Mouse (Mus musculus): Measurements from ENCODE around the gene Pou3f3. TPM values are rescaled to one million over a fixed set of nuclear protein-coding genes. Genes with fewer than 3 reads are reported as not detected.

Gene Pou3f3
- 0.03 TPM in 1 of 2 replicates, not detected in the other for polyA plus RNA-seq (2014; fragmentation: Nextera tagmentation; extraction: Ambion mirVana)

- WGBS: 0% methylated on average over 20 of the region's 21 CpGs
Observed at GRCm38 (mm10) chr1:42695578-42695915, at the start of gene Pou3f3. TSS of gene Pou3f3 (plus strand) at chr1:42695768.

GRCm38 (mm10) chr1:42648366-42648935 is 47.1 kb upstream of the Pou3f3 start:
- no peak overlapping the region for H3K27ac ChIP-seq (replicated peaks in 1 of 2; ENCODE audit: control insufficient read depth in 1 of 2, insufficient read depth in 1 of 2, low read depth in 2 of 2, low read length in 2 of 2)
- no peak overlapping the region for H3K4me3 ChIP-seq (ENCODE audit: control insufficient read depth in 1 of 2, insufficient read depth in 1 of 2, low read depth in 1 of 2, low read length in 2 of 2)
- no peak overlapping the region for H3K9ac ChIP-seq (ENCODE audit: low read length)
- H3K4me1 ChIP-seq (ENCODE audit: control insufficient read depth in 2 of 2, insufficient read depth in 2 of 2, low read length in 2 of 2): no peaks in the 10 kb centered on the region
- H3K9me3 ChIP-seq (ENCODE audit: control insufficient read depth, low read length): no peaks in the 10 kb centered on the region
- H3K27me3 ChIP-seq (ENCODE audit: control insufficient read depth, insufficient read depth, low read length): no peaks in the 10 kb centered on the region
- WGBS: 85% methylated on average over 9 of the region's 9 CpGs
- no peak for ATAC-seq (ENCODE audit: insufficient number of reproducible peaks, insufficient read depth, low FRiP score, low read depth)
- H3K4me2 ChIP-seq (ENCODE audit: low read length): no peak overlapping the region
- H3K36me3 ChIP-seq (ENCODE audit: control insufficient read depth, insufficient read depth, low read length): no peaks in the 10 kb centered on the region

More at GRCm38 (mm10) chr1:42695578-42695915, at the start of gene Pou3f3:
- H3K36me3 ChIP-seq (ENCODE audit: control insufficient read depth, insufficient read depth, low read length): no peaks in the 10 kb centered on the region
- H3K4me3 ChIP-seq (ENCODE audit: control insufficient read depth in 1 of 2, insufficient read depth in 1 of 2, low read depth in 1 of 2, low read length in 2 of 2): peak within 1 kb of the TSS; percentile 48 to 51
- ATAC-seq (ENCODE audit: insufficient number of reproducible peaks, insufficient read depth, low FRiP score, low read depth): 0 out of 2 replicates have a peak, but pooled peaks have one; percentile 52
- peaks cover 89% of the 10 kb centered on the region for H3K27me3 ChIP-seq (ENCODE audit: control insufficient read depth, insufficient read depth, low read length)
- peak within 1 kb of the TSS; percentile 77 for H3K4me2 ChIP-seq (ENCODE audit: low read length)
- H3K9ac ChIP-seq (ENCODE audit: low read length): peak within 1 kb of the TSS; percentile 46
- H3K9me3 ChIP-seq (ENCODE audit: control insufficient read depth, low read length): no peaks in the 10 kb centered on the region
- peaks cover 7 to 35% of the 10 kb centered on the region in 2 experiments; a peak in 3 of 4 replicates for H3K4me1 ChIP-seq (ENCODE audit: control insufficient read depth in 2 of 2, insufficient read depth in 2 of 2, low read length in 2 of 2)
- H3K27ac ChIP-seq (replicated peaks in 1 of 2; ENCODE audit: control insufficient read depth in 1 of 2, insufficient read depth in 1 of 2, low read depth in 2 of 2, low read length in 2 of 2): no peak within 1 kb of the TSS

GRCm38 (mm10) chr1:42651461-42651860 is 44.1 kb upstream of the Pou3f3 start:
- Histone ChIP-seq H3K9me3 (ENCODE audit: control insufficient read depth, low read length) (no peaks in the 10 kb centered on the region), H3K27ac (replicated peaks in 1 of 2; ENCODE audit: control insufficient read depth in 1 of 2, insufficient read depth in 1 of 2, low read depth in 2 of 2, low read length in 2 of 2) (no peak overlapping the region), H3K4me3 (ENCODE audit: control insufficient read depth in 1 of 2, insufficient read depth in 1 of 2, low read depth in 1 of 2, low read length in 2 of 2) (no peak overlapping the region), H3K27me3 (ENCODE audit: control insufficient read depth, insufficient read depth, low read length) (no peaks in the 10 kb centered on the region), H3K9ac (ENCODE audit: low read length) (no peak overlapping the region), H3K4me2 (ENCODE audit: low read length) (no peak overlapping the region), H3K36me3 (ENCODE audit: control insufficient read depth, insufficient read depth, low read length) (no peaks in the 10 kb centered on the region), H3K4me1 (ENCODE audit: control insufficient read depth in 2 of 2, insufficient read depth in 2 of 2, low read length in 2 of 2) (no peaks in the 10 kb centered on the region)
- ATAC-seq (ENCODE audit: insufficient number of reproducible peaks, insufficient read depth, low FRiP score, low read depth): no peak
- WGBS: 90% methylated on average over 15 of the region's 15 CpGs

GRCm38 (mm10) chr1:42667546-42667945 is 28.0 kb upstream of the Pou3f3 start:
- no peak for ATAC-seq (ENCODE audit: insufficient number of reproducible peaks, insufficient read depth, low FRiP score, low read depth)
- H3K27me3 ChIP-seq (ENCODE audit: control insufficient read depth, insufficient read depth, low read length): no peaks in the 10 kb centered on the region
- no peak overlapping the region for H3K9ac ChIP-seq (ENCODE audit: low read length)
- H3K9me3 ChIP-seq (ENCODE audit: control insufficient read depth, low read length): peaks cover 2% of the 10 kb centered on the region; the same call in 1 of the 2 replicates
- no peaks in the 10 kb centered on the region for H3K4me1 ChIP-seq (ENCODE audit: control insufficient read depth in 2 of 2, insufficient read depth in 2 of 2, low read length in 2 of 2)
- WGBS: 54% methylated on average over 1 of the region's 1 CpGs
- H3K27ac ChIP-seq (replicated peaks in 1 of 2; ENCODE audit: control insufficient read depth in 1 of 2, insufficient read depth in 1 of 2, low read depth in 2 of 2, low read length in 2 of 2): no peak overlapping the region
- no peak overlapping the region for H3K4me3 ChIP-seq (ENCODE audit: control insufficient read depth in 1 of 2, insufficient read depth in 1 of 2, low read depth in 1 of 2, low read length in 2 of 2)
- H3K36me3 ChIP-seq (ENCODE audit: control insufficient read depth, insufficient read depth, low read length): no peaks in the 10 kb centered on the region
- H3K4me2 ChIP-seq (ENCODE audit: low read length): no peak overlapping the region

- ATAC-seq (ENCODE audit: insufficient number of reproducible peaks, insufficient read depth, low FRiP score, low read depth): no peak
- no peak overlapping the region for H3K9ac ChIP-seq (ENCODE audit: low read length)
- peaks cover 2 to 7% of the 10 kb centered on the region in 2 experiments; a peak in 3 of 4 replicates for H3K4me1 ChIP-seq (ENCODE audit: control insufficient read depth in 2 of 2, insufficient read depth in 2 of 2, low read length in 2 of 2)
- no peak overlapping the region for H3K27ac ChIP-seq (replicated peaks in 1 of 2; ENCODE audit: control insufficient read depth in 1 of 2, insufficient read depth in 1 of 2, low read depth in 2 of 2, low read length in 2 of 2)
- no peak overlapping the region for H3K4me3 ChIP-seq (ENCODE audit: control insufficient read depth in 1 of 2, insufficient read depth in 1 of 2, low read depth in 1 of 2, low read length in 2 of 2)
- H3K9me3 ChIP-seq (ENCODE audit: control insufficient read depth, low read length): no peaks in the 10 kb centered on the region
- no peaks in the 10 kb centered on the region for H3K36me3 ChIP-seq (ENCODE audit: control insufficient read depth, insufficient read depth, low read length)
- H3K27me3 ChIP-seq (ENCODE audit: control insufficient read depth, insufficient read depth, low read length): peaks cover 58% of the 10 kb centered on the region
- 60% methylated on average over 3 of the region's 3 CpGs for WGBS
- H3K4me2 ChIP-seq (ENCODE audit: low read length): no peak overlapping the region
Observed at GRCm38 (mm10) chr1:42680673-42681072, 14.9 kb upstream of the Pou3f3 start.

GRCm38 (mm10) chr1:42681762-42682161 is 13.8 kb upstream of the Pou3f3 start:
- Histone ChIP-seq H3K27ac (replicated peaks in 1 of 2; ENCODE audit: control insufficient read depth in 1 of 2, insufficient read depth in 1 of 2, low read depth in 2 of 2, low read length in 2 of 2) (no peak overlapping the region), H3K4me2 (ENCODE audit: low read length) (no peak overlapping the region), H3K9me3 (ENCODE audit: control insufficient read depth, low read length) (no peaks in the 10 kb centered on the region), H3K4me3 (ENCODE audit: control insufficient read depth in 1 of 2, insufficient read depth in 1 of 2, low read depth in 1 of 2, low read length in 2 of 2) (no peak overlapping the region), H3K4me1 (ENCODE audit: control insufficient read depth in 2 of 2, insufficient read depth in 2 of 2, low read length in 2 of 2) (peaks cover 6 to 7% of the 10 kb centered on the region in 2 experiments; a peak in 3 of 4 replicates), H3K9ac (ENCODE audit: low read length) (no peak overlapping the region), H3K27me3 (ENCODE audit: control insufficient read depth, insufficient read depth, low read length) (peaks cover 63% of the 10 kb centered on the region), H3K36me3 (ENCODE audit: control insufficient read depth, insufficient read depth, low read length) (no peaks in the 10 kb centered on the region)
- no peak for ATAC-seq (ENCODE audit: insufficient number of reproducible peaks, insufficient read depth, low FRiP score, low read depth)
- 70% methylated on average over 5 of the region's 5 CpGs for WGBS

GRCm38 (mm10) chr1:42683861-42684260 is 11.7 kb upstream of the Pou3f3 start:
- Histone ChIP-seq H3K27ac (replicated peaks in 1 of 2; ENCODE audit: control insufficient read depth in 1 of 2, insufficient read depth in 1 of 2, low read depth in 2 of 2, low read length in 2 of 2) (no peak overlapping the region), H3K4me3 (ENCODE audit: control insufficient read depth in 1 of 2, insufficient read depth in 1 of 2, low read depth in 1 of 2, low read length in 2 of 2) (0 out of 4 replicates have a peak overlapping the region, but pooled peaks of 1 of the 2 experiments have one; percentile 32), H3K36me3 (ENCODE audit: control insufficient read depth, insufficient read depth, low read length) (no peaks in the 10 kb centered on the region), H3K9me3 (ENCODE audit: control insufficient read depth, low read length) (no peaks in the 10 kb centered on the region), H3K4me1 (ENCODE audit: control insufficient read depth in 2 of 2, insufficient read depth in 2 of 2, low read length in 2 of 2) (peaks cover 6 to 7% of the 10 kb centered on the region in 2 experiments; a peak in 3 of 4 replicates), H3K27me3 (ENCODE audit: control insufficient read depth, insufficient read depth, low read length) (peaks cover 74% of the 10 kb centered on the region), H3K4me2 (ENCODE audit: low read length) (peak overlapping the region; percentile 54), H3K9ac (ENCODE audit: low read length) (no peak overlapping the region)
- ATAC-seq (ENCODE audit: insufficient number of reproducible peaks, insufficient read depth, low FRiP score, low read depth): no peak
- 2% methylated on average over 6 of the region's 6 CpGs for WGBS

- H3K4me2 ChIP-seq (ENCODE audit: low read length): peak overlapping the region; percentile 54
- H3K27ac ChIP-seq (replicated peaks in 1 of 2; ENCODE audit: control insufficient read depth in 1 of 2, insufficient read depth in 1 of 2, low read depth in 2 of 2, low read length in 2 of 2): no peak overlapping the region
- 2% methylated on average over 27 of the region's 27 CpGs for WGBS
- H3K36me3 ChIP-seq (ENCODE audit: control insufficient read depth, insufficient read depth, low read length): no peaks in the 10 kb centered on the region
- H3K4me1 ChIP-seq (ENCODE audit: control insufficient read depth in 2 of 2, insufficient read depth in 2 of 2, low read length in 2 of 2): peaks cover 6 to 7% of the 10 kb centered on the region in 2 experiments; a peak in 3 of 4 replicates
- H3K27me3 ChIP-seq (ENCODE audit: control insufficient read depth, insufficient read depth, low read length): peaks cover 79% of the 10 kb centered on the region
- no peak for ATAC-seq (ENCODE audit: insufficient number of reproducible peaks, insufficient read depth, low FRiP score, low read depth)
- no peak overlapping the region for H3K9ac ChIP-seq (ENCODE audit: low read length)
- H3K9me3 ChIP-seq (ENCODE audit: control insufficient read depth, low read length): no peaks in the 10 kb centered on the region
- peak overlapping the region; percentile 7 to 32 for H3K4me3 ChIP-seq (ENCODE audit: control insufficient read depth in 1 of 2, insufficient read depth in 1 of 2, low read depth in 1 of 2, low read length in 2 of 2)
Observed at GRCm38 (mm10) chr1:42684345-42684744, 11.2 kb upstream of the Pou3f3 start.

Data from heart, embryonic 14.5 days (tissue).